In the genomic region with DNA sequence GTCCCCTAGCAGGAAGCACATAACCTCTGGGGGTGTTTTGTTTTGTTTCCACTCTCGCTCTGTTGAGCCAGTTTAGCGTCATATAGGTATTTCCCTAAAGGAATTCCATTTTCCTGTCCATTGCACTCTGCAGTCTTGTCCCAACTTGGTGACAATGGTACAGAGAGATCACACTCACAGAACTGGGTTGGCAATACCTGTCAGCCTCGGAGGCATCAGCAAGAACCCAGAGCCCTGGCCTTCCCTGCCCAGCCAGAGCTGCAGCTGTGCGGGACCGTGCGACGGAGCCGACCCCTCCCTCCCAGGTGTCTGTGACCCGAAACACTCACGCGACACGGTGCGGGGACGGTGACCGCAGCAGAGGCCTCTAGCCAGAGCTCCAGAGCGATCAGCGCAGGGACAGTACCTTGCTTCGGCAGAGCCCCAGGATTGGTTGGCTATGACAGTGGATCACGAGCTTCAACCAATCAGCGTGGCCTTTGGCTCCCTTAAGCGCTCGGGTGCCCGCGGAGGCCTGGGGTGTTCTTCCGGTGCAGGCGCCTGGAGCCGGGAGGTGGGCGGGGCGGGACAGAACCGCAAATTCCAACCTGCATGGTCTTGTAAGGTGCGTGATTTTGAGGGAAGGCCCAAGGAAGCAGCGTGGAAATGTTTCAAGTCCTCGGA, we compare ENCODE assay signal across 8 mouse cellular contexts. TPM values are rescaled to one million over a fixed set of nuclear protein-coding genes. Genes with fewer than 3 reads are reported as not detected.
DNase-seq lines count a peak whose midpoint lies in the region.

No protein-coding gene starts in this region.

- H3K27me3 ChIP-seq in hindbrain, embryonic 10.5 days (ENCODE audit: insufficient read depth, poor library complexity, severe bottlenecking): peaks cover 6% of the 10 kb centered on the region

- no peaks in the 10 kb centered on the region for H3K9me3 ChIP-seq in hindbrain, embryonic 10.5 days

- H3K36me3 ChIP-seq in hindbrain, embryonic 10.5 days: 0 out of 2 replicates have a peak, but pooled peaks cover 2% of the 10 kb centered on the region

- WGBS in hindbrain, embryonic 10.5 days: 3% methylated on average over 33 of the region's 33 CpGs

- H3K4me1 ChIP-seq in hindbrain, embryonic 10.5 days (replicated peaks): peaks cover 19% of the 10 kb centered on the region

- peak overlapping the region; percentile 75 for H3K4me3 ChIP-seq in hindbrain, embryonic 10.5 days

- peak; percentile 99 for DNase-seq in MEL-GATA-1-ER (ENCODE audit: extremely low read depth, low read depth)
- DNase-seq in cerebellum, adult 8-10 months: peak; percentile 91
- peak; percentile 84 for DNase-seq in forelimb bud, embryonic 11.5 days (ENCODE audit: low read depth, low spot score)
- peak; percentile 88 for DNase-seq in hindbrain, embryonic 10.5 days (ENCODE audit: low spot score)
- DNase-seq in layer of hippocampus, postnatal 10 days (ENCODE audit: low spot score in 2 of 2): peak; percentile 82 to 89
- DNase-seq in lung, postnatal 10 days: peak; percentile 93
- peak; percentile 86 for DNase-seq in ovary, postnatal 36 days (ENCODE audit: low spot score)
- peak; percentile 88 for DNase-seq in thymus, postnatal 25 days

- peak overlapping the region; percentile 87 for H3K27ac ChIP-seq in hindbrain, embryonic 10.5 days

RNA-seq across cellular contexts. Expression of a gene that starts 5.6 kb away (rescaled TPM):
- 37.6 and 57.3 TPM in 2 replicates for polyA plus RNA-seq in hindbrain, embryonic 10.5 days (2016; fragmentation: Nextera tagmentation; extraction: Ambion mirVana)
- 10 to 100 TPM; 33.3 to 33.9 TPM for total RNA-seq in layer of hippocampus, postnatal 10 days (2021)

RNA-seq across cellular contexts. Expression of a gene that starts 5.7 kb away (rescaled TPM):
- polyA plus RNA-seq in hindbrain, embryonic 10.5 days (2016; fragmentation: Nextera tagmentation; extraction: Ambion mirVana): 0.26 and 0.38 TPM in 2 replicates
- 1 to 10 TPM; 1.1 to 1.6 TPM for total RNA-seq in layer of hippocampus, postnatal 10 days (2021)

RNA-seq across cellular contexts. Expression of a gene that starts 27.1 kb away (rescaled TPM):
- 1.4 and 2.2 TPM in 2 replicates for polyA plus RNA-seq in hindbrain, embryonic 10.5 days (2016; fragmentation: Nextera tagmentation; extraction: Ambion mirVana)
- total RNA-seq in layer of hippocampus, postnatal 10 days (2021): 1 to 10 TPM; 2.1 to 2.4 TPM

RNA-seq across cellular contexts. Expression of a gene that starts 36.4 kb away (rescaled TPM):
- polyA plus RNA-seq in hindbrain, embryonic 10.5 days (2016; fragmentation: Nextera tagmentation; extraction: Ambion mirVana): 9.7 and 10.8 TPM in 2 replicates
- under 1 TPM in 1 of 2 experiments, not detected in 1; 0.51 TPM for total RNA-seq in layer of hippocampus, postnatal 10 days (2021)

RNA-seq across cellular contexts. Expression of a gene that starts 49.1 kb away (rescaled TPM):
- not detected in 2 replicates for polyA plus RNA-seq in hindbrain, embryonic 10.5 days (2016; fragmentation: Nextera tagmentation; extraction: Ambion mirVana)
- total RNA-seq in layer of hippocampus, postnatal 10 days (2021): under 1 TPM in 1 of 2 experiments, not detected in 1; 0.50 TPM

Comparison
In these comparisons a context has a peak if more than half of its experiments do, and no peak if none do; other contexts are left out.
1. Peak in every context shown above with its lines: DNase-seq, H3K4me3 ChIP-seq and H3K27ac ChIP-seq.